Mouse (Mus musculus) naive thymus-derived CD4-positive, alpha-beta T cell, adult 5 months (primary cell): Measurements from ENCODE around the gene Olfr412. TPM values are rescaled to one million over a fixed set of nuclear protein-coding genes. Genes with fewer than 3 reads are reported as not detected.

ENCODE experiments used
- polyA plus RNA-seq: library from polyadenylated mRNA; unstranded; fragments of 100-300 nt; shearing (Covaris generic); gene quantifications from one replicate; pipeline ENCODE4 v1.2.1, GENCODE M21; 2017

The Olfr412 gene
- polyA plus RNA-seq, result not detected

GRCm38 (mm10) chr11:74361769-74362168 lies at the start of gene Olfr412:
Gene Olfr412 (plus strand): TSS chr11:74362069.

GRCm38 (mm10) chr11:74337931-74338330 lies 23.9 kb upstream of the Olfr412 start, which contains the start of gene Olfr410:
Gene Olfr410 (minus strand): TSS chr11:74338031.

GRCm38 (mm10) chr11:74352550-74352949 lies 9.3 kb upstream of the Olfr412 start, which contains the start of gene Olfr411:
Gene Olfr411 (minus strand): TSS chr11:74352650.

Other genes with a start within 250 kb of the Olfr412 start
- not detected for gene Olfr401, start 248.4 kb upstream of the Olfr412 start, polyA plus RNA-seq
- not detected for gene Olfr402, start 208.5 kb upstream of the Olfr412 start, polyA plus RNA-seq
- not detected for gene Olfr403, start 175.8 kb upstream of the Olfr412 start, polyA plus RNA-seq
- gene Olfr43, start 150.7 kb upstream of the Olfr412 start, polyA plus RNA-seq, result not detected
- not detected for gene Olfr406, start 102.3 kb upstream of the Olfr412 start, polyA plus RNA-seq
- not detected for gene Olfr59, start 78.3 kb upstream of the Olfr412 start, polyA plus RNA-seq
- not detected for gene Olfr410, start 24.0 kb upstream of the Olfr412 start, polyA plus RNA-seq
- gene Olfr411, start 9.4 kb upstream of the Olfr412 start, polyA plus RNA-seq, result not detected
- 0.15 TPM for gene Rap1gap2, start 248.8 kb downstream of the Olfr412 start, polyA plus RNA-seq